Mouse (Mus musculus) lung, postnatal 0 days (tissue): ENCODE data around the gene Ccdc85c. TPM values are rescaled to one million over a fixed set of nuclear protein-coding genes. Genes with fewer than 3 reads are reported as not detected.

ENCODE experiments used
- ATAC-seq: fragments of 200-750 bp; cut with Nextera tagmentation; 2 replicates; pipeline ENCODE4 v1.8.0; 2017; ENCODE audit warnings: moderate library complexity
- DNase-seq: peaks from one replicate; pipeline ENCODE4 v3.0.0-alpha.2; 2016; ENCODE audit warnings: low spot score
- H3K27ac ChIP-seq: fragments of 300-500 bp; sonication (generic); 2 replicates; pipeline ENCODE4 v1.5.1; 2014; ENCODE audit warnings: antibody characterized with exemption, mild to moderate bottlenecking, low read length, mixed read lengths
- H3K27me3 ChIP-seq: fragments of 300-500 bp; sonication (generic); replicated peaks from 2 replicates; pipeline ENCODE4 v1.6.1; 2014; ENCODE audit warnings: low read length, mixed read lengths; ENCODE audit not compliant: insufficient read depth
- H3K36me3 ChIP-seq: fragments of 300-500 bp; sonication (generic); 2 replicates; pipeline ENCODE4 v1.6.1; 2014; ENCODE audit warnings: low read length, mixed read lengths; ENCODE audit not compliant: insufficient read depth
- H3K4me1 ChIP-seq: fragments of 300-500 bp; sonication (generic); 2 replicates; pipeline ENCODE4 v1.6.1; 2014; ENCODE audit warnings: antibody characterized with exemption, low read depth, low read length, mixed read lengths; ENCODE audit not compliant: insufficient read depth
- H3K4me2 ChIP-seq: fragments of 300-500 bp; sonication (generic); replicated peaks from 2 replicates; pipeline ENCODE4 v1.6.1; 2014; ENCODE audit warnings: low read depth, mild to moderate bottlenecking, low read length, moderate library complexity, mixed read lengths
- H3K4me3 ChIP-seq: fragments of 300-500 bp; sonication (generic); 2 replicates; pipeline ENCODE4 v1.5.1; 2014; ENCODE audit warnings: low read depth, low read length
- H3K9ac ChIP-seq: fragments of 300-500 bp; sonication (generic); replicated peaks from 2 replicates; pipeline ENCODE4 v1.6.1; 2014; ENCODE audit warnings: low read depth, mild to moderate bottlenecking
- H3K9me3 ChIP-seq: fragments of 300-500 bp; sonication (generic); 2 replicates; pipeline ENCODE4 v1.6.1; 2016; ENCODE audit warnings: low read length, mixed read lengths
- CTCF ChIP-seq: IDR thresholded peaks from 2 replicates; pipeline ENCODE4 v1.5.1; 2016; ENCODE audit warnings: antibody characterized with exemption, mild to moderate bottlenecking
- EP300 ChIP-seq: IDR thresholded peaks from 2 replicates; pipeline ENCODE4 v1.6.1; 2016; ENCODE audit warnings: antibody characterized with exemption, mild to moderate bottlenecking, control low read depth
- WGBS: fragments of 180-500 bp; shearing (Covaris S2); extraction: QIAGEN DNeasy Blood & Tissue Kit; methylation state at CpG from one replicate; pipeline ENCODE4 v1.1.7; 2014; 5-methylcytosine and 5-hydroxymethylcytosine counted together
- polyA plus RNA-seq: library from polyadenylated mRNA; unstranded; fragments of >200 nt; fragmentation: Nextera tagmentation; extraction: Ambion mirVana; gene quantifications from 2 replicates; pipeline ENCODE4 v1.2.1, GENCODE M21; 2015

Ccdc85c gene
- polyA plus RNA-seq, 1 experiment from 2014 or later, result 4.5 TPM

GRCm38 (mm10) chr12:108249019-108249418, 26.2 kb downstream of the Ccdc85c start:
- Histone ChIP-seq H3K4me1 (peaks cover 24% of the 10 kb centered on the region), H3K27me3 (no peaks in the 10 kb centered on the region), H3K27ac (no peak overlapping the region), H3K4me3 (no peak overlapping the region), H3K9me3 (no peaks in the 10 kb centered on the region), H3K4me2 (peak overlapping the region; percentile 25), H3K9ac (no peak overlapping the region), H3K36me3 (no peaks in the 10 kb centered on the region)
- WGBS, result 84% methylated on average over 8 of the region's 8 CpGs
- ATAC-seq, result no peak
- DNase-seq, result no peak
- TF ChIP-seq EP300 (no peak), CTCF (no peak)

- WGBS, result 63% methylated on average over 10 of the region's 10 CpGs
- no peak for TF ChIP-seq EP300
- no peak for TF ChIP-seq CTCF
- H3K36me3 ChIP-seq, result no peaks in the 10 kb centered on the region
- H3K9me3 ChIP-seq, result no peaks in the 10 kb centered on the region
- ATAC-seq (no peak), DNase-seq (no peak)
- H3K27ac ChIP-seq, result no peak overlapping the region
- no peak overlapping the region for H3K4me3 ChIP-seq
- no peaks in the 10 kb centered on the region for H3K27me3 ChIP-seq
- no peak overlapping the region for H3K4me2 ChIP-seq
- peaks cover 24% of the 10 kb centered on the region for H3K4me1 ChIP-seq
- no peak overlapping the region for H3K9ac ChIP-seq
Observed at GRCm38 (mm10) chr12:108246759-108247500, 28.3 kb downstream of the Ccdc85c start.

GRCm38 (mm10) chr12:108245579-108245978, 29.6 kb downstream of the Ccdc85c start:
- ATAC-seq, result no peak
- WGBS, result 49% methylated on average over 9 of the region's 9 CpGs
- H3K4me2 ChIP-seq, result no peak overlapping the region
- H3K9me3 ChIP-seq, result no peaks in the 10 kb centered on the region
- no peak for TF ChIP-seq CTCF
- TF ChIP-seq EP300, result no peak
- peaks cover 24% of the 10 kb centered on the region for H3K4me1 ChIP-seq
- H3K4me3 ChIP-seq, result no peak overlapping the region
- H3K36me3 ChIP-seq, result no peaks in the 10 kb centered on the region
- DNase-seq, result no peak
- no peak overlapping the region for H3K27ac ChIP-seq
- H3K27me3 ChIP-seq, result no peaks in the 10 kb centered on the region
- H3K9ac ChIP-seq, result no peak overlapping the region

- Histone ChIP-seq H3K4me3 (no peak overlapping the region), H3K36me3 (no peaks in the 10 kb centered on the region), H3K9ac (no peak overlapping the region; the same call in 1 of the 2 replicates), H3K9me3 (no peaks in the 10 kb centered on the region), H3K27me3 (no peaks in the 10 kb centered on the region), H3K4me2 (peak overlapping the region; percentile 32), H3K27ac (peak overlapping the region; percentile 85), H3K4me1 (peaks cover 24% of the 10 kb centered on the region)
- 5% methylated on average over 8 of the region's 8 CpGs for WGBS
- TF ChIP-seq EP300 (peak; percentile 61; the same call in 1 of the 2 replicates), CTCF (no peak)
- ATAC-seq, result peak; percentile 66
- peak; percentile 86 for DNase-seq
Observed at GRCm38 (mm10) chr12:108244778-108245177, 30.4 kb downstream of the Ccdc85c start.

GRCm38 (mm10) chr12:108242243-108242745, 32.9 kb downstream of the Ccdc85c start:
- no peak for DNase-seq
- Histone ChIP-seq H3K4me3 (no peak overlapping the region), H3K27me3 (no peaks in the 10 kb centered on the region), H3K9ac (no peak overlapping the region), H3K27ac (no peak overlapping the region), H3K4me1 (peaks cover 28% of the 10 kb centered on the region), H3K36me3 (no peaks in the 10 kb centered on the region), H3K4me2 (no peak overlapping the region), H3K9me3 (no peaks in the 10 kb centered on the region)
- 91% methylated on average over 20 of the region's 20 CpGs for WGBS
- TF ChIP-seq EP300 (no peak), CTCF (no peak)
- no peak for ATAC-seq

GRCm38 (mm10) chr12:108241626-108242025, 33.6 kb downstream of the Ccdc85c start:
- Histone ChIP-seq H3K9me3 (no peaks in the 10 kb centered on the region), H3K4me3 (no peak overlapping the region), H3K4me2 (no peak overlapping the region), H3K27ac (no peak overlapping the region), H3K9ac (no peak overlapping the region), H3K36me3 (no peaks in the 10 kb centered on the region), H3K4me1 (peaks cover 34% of the 10 kb centered on the region), H3K27me3 (no peaks in the 10 kb centered on the region)
- no peak for DNase-seq
- TF ChIP-seq CTCF, result no peak
- TF ChIP-seq EP300, result no peak
- ATAC-seq, result no peak
- 57% methylated on average over 6 of the region's 6 CpGs for WGBS
